In genomic region chr3:99938611-99939286, GRCm38 (mm10) we compare ENCODE assay signal across 10 mouse cellular contexts. TPM values are rescaled to one million over a fixed set of nuclear protein-coding genes. Genes with fewer than 3 reads are reported as not detected.
DNase-seq lines count a peak whose midpoint lies in the region; ATAC-seq lines count a peak whose summit lies in the region.
"Had no signal": no experiment of that assay in that cellular context is flagged by ENCODE, and none has a peak within 500 bp of the region (broad histone marks: within the 10 kb centered on the region; RNA-seq: fewer than 3 reads in every experiment).

No protein-coding gene starts in this region.

- 38% methylated on average over 8 of the region's 8 CpGs for whole genome bisulfite sequencing in hindbrain, embryonic 10.5 days
- 34% methylated on average over 8 of the region's 8 CpGs for WGBS in hindbrain, embryonic 12.5 days
- WGBS in hindbrain, embryonic 11.5 days: 34% methylated on average over 8 of the region's 8 CpGs
- 37% methylated on average over 8 of the region's 8 CpGs for WGBS in midbrain, embryonic 11.5 days

- no peaks in the 10 kb centered on the region for H3K9me3 ChIP-seq in hindbrain, embryonic 10.5 days
- no peaks in the 10 kb centered on the region for H3K9me3 ChIP-seq in hindbrain, embryonic 12.5 days (replicated peaks)
- H3K9me3 ChIP-seq in hindbrain, embryonic 11.5 days (ENCODE audit: control insufficient read depth, low read length): no peaks in the 10 kb centered on the region
- H3K9me3 ChIP-seq in midbrain, embryonic 11.5 days (ENCODE audit: control insufficient read depth, low read length): no peaks in the 10 kb centered on the region
- H3K9me3 ChIP-seq: limb, embryonic 13.5 days had no signal

- no peak overlapping the region for H3K27ac ChIP-seq in hindbrain, embryonic 10.5 days
- no peak overlapping the region for H3K27ac ChIP-seq in hindbrain, embryonic 12.5 days
- no peak overlapping the region for H3K27ac ChIP-seq in hindbrain, embryonic 11.5 days (ENCODE audit: low read depth, low read length)
- H3K27ac ChIP-seq in midbrain, embryonic 11.5 days (ENCODE audit: low read depth, low read length): no peak overlapping the region
- H3K27ac ChIP-seq: limb, embryonic 13.5 days had no signal

- no peak overlapping the region for H3K9ac ChIP-seq in hindbrain, embryonic 12.5 days
- no peak overlapping the region for H3K9ac ChIP-seq in hindbrain, embryonic 11.5 days (ENCODE audit: low read depth, low read length)
- H3K9ac ChIP-seq in midbrain, embryonic 11.5 days (ENCODE audit: low read length): no peak overlapping the region
- H3K9ac ChIP-seq: limb, embryonic 13.5 days had no signal

- no peaks in the 10 kb centered on the region for H3K4me1 ChIP-seq in hindbrain, embryonic 10.5 days (replicated peaks)
- H3K4me1 ChIP-seq in hindbrain, embryonic 12.5 days: no peaks in the 10 kb centered on the region
- H3K4me1 ChIP-seq in hindbrain, embryonic 11.5 days (replicated peaks; ENCODE audit: control insufficient read depth, insufficient read depth, low read length): no peaks in the 10 kb centered on the region
- H3K4me1 ChIP-seq in midbrain, embryonic 11.5 days (ENCODE audit: control insufficient read depth, insufficient read depth, low read length): no peaks in the 10 kb centered on the region

- peak; percentile 58 for DNase-seq in hindbrain, embryonic 10.5 days (ENCODE audit: low spot score)
- DNase-seq in adrenal gland, adult 2 months: peak; percentile 21
- peak; percentile 89 for DNase-seq in embryo, embryonic 11 days
- DNase-seq in hindbrain, embryonic 11.5 days (ENCODE audit: low spot score): peak; percentile 82
- DNase-seq in layer of hippocampus, postnatal 14 days (ENCODE audit: low spot score in 2 of 2): peak; percentile 52 to 59
- peak; percentile 95 for DNase-seq in midbrain, embryonic 11.5 days (ENCODE audit: low spot score, missing footprints)
- DNase-seq in yolk sac, embryonic 10.5 days (ENCODE audit: low spot score): peak; percentile 31

- no peak overlapping the region for H3K4me3 ChIP-seq in hindbrain, embryonic 10.5 days
- no peak overlapping the region for H3K4me3 ChIP-seq in hindbrain, embryonic 12.5 days
- H3K4me3 ChIP-seq in hindbrain, embryonic 11.5 days (ENCODE audit: low read depth, low read length): no peak overlapping the region
- H3K4me3 ChIP-seq in midbrain, embryonic 11.5 days (ENCODE audit: low read depth, low read length): no peak overlapping the region
- H3K4me3 ChIP-seq: limb, embryonic 13.5 days had no signal

- no peaks in the 10 kb centered on the region for H3K36me3 ChIP-seq in hindbrain, embryonic 10.5 days
- no peaks in the 10 kb centered on the region for H3K36me3 ChIP-seq in hindbrain, embryonic 12.5 days
- H3K36me3 ChIP-seq in hindbrain, embryonic 11.5 days (ENCODE audit: control insufficient read depth, insufficient read depth, low read length): no peaks in the 10 kb centered on the region
- no peaks in the 10 kb centered on the region for H3K36me3 ChIP-seq in midbrain, embryonic 11.5 days (ENCODE audit: control insufficient read depth, insufficient read depth, low read length)
- H3K36me3 ChIP-seq: G1E; limb, embryonic 13.5 days had no signal

- ATAC-seq in hindbrain, embryonic 12.5 days (ENCODE audit: low FRiP score): no peak; the same call in 1 of the 2 replicates
- no peak for ATAC-seq in hindbrain, embryonic 11.5 days (ENCODE audit: low FRiP score)
- ATAC-seq in midbrain, embryonic 11.5 days (ENCODE audit: low FRiP score): peak; percentile 30; the same call in 1 of the 2 replicates

- no peaks in the 10 kb centered on the region for H3K27me3 ChIP-seq in hindbrain, embryonic 10.5 days (ENCODE audit: insufficient read depth, poor library complexity, severe bottlenecking)
- no peaks in the 10 kb centered on the region for H3K27me3 ChIP-seq in hindbrain, embryonic 12.5 days
- no peaks in the 10 kb centered on the region for H3K27me3 ChIP-seq in hindbrain, embryonic 11.5 days (ENCODE audit: control insufficient read depth, insufficient read depth, low read length)
- H3K27me3 ChIP-seq in midbrain, embryonic 11.5 days (ENCODE audit: control insufficient read depth, insufficient read depth, low read length): no peaks in the 10 kb centered on the region

- no peak overlapping the region for H3K4me2 ChIP-seq in hindbrain, embryonic 12.5 days (replicated peaks)
- H3K4me2 ChIP-seq in hindbrain, embryonic 11.5 days (replicated peaks; ENCODE audit: low read depth, low read length): no peak overlapping the region
- no peak overlapping the region for H3K4me2 ChIP-seq in midbrain, embryonic 11.5 days
- H3K4me2 ChIP-seq: limb, embryonic 13.5 days had no signal

RNA-seq across cellular contexts. Expression of gene Spag17, which starts 53.5 kb away (rescaled TPM):
- polyA plus RNA-seq in hindbrain, embryonic 10.5 days (2016; fragmentation: Nextera tagmentation; extraction: Ambion mirVana): 0.20 and 0.51 TPM in 2 replicates
- 0.58 and 2.1 TPM in 2 replicates for polyA plus RNA-seq in hindbrain, embryonic 12.5 days (2016; fragmentation: Nextera tagmentation; extraction: Ambion mirVana)
- not detected for total RNA-seq in adrenal gland, adult 2 months (2021)
- polyA plus RNA-seq in adrenal gland, adult 2 months (2012; rRNA removed): 0.01 TPM in 1 of 2 replicates, not detected in the other
- polyA plus RNA-seq in hindbrain, embryonic 11.5 days (2014; fragmentation: Nextera tagmentation; extraction: Ambion mirVana): 1.2 and 1.5 TPM in 2 replicates
- total RNA-seq in layer of hippocampus, postnatal 14 days (2021): under 1 TPM; 0.50 to 0.62 TPM
- 0.17 and 0.18 TPM in 2 replicates for polyA plus RNA-seq in midbrain, embryonic 11.5 days (2014; fragmentation: Nextera tagmentation; extraction: Ambion mirVana)
- polyA plus RNA-seq: G1E had no signal

Comparison
In these comparisons a context has a peak if more than half of its experiments do, and no peak if none do; other contexts are left out.
1. DNase-seq: peak in every context shown above with its lines; median percentile 95 in midbrain, embryonic 11.5 days; 89 in embryo, embryonic 11 days; 82 in hindbrain, embryonic 11.5 days; 58 in hindbrain, embryonic 10.5 days; 56 in layer of hippocampus, postnatal 14 days; 31 in yolk sac, embryonic 10.5 days; 21 in adrenal gland, adult 2 months.